Mouse (Mus musculus): ENCODE data around the gene Med13l. TPM values are rescaled to one million over a fixed set of nuclear protein-coding genes. Genes with fewer than 3 reads are reported as not detected.

The Med13l gene
- polyA plus RNA-seq, 1 experiment from 2014 or later: 11.2 TPM

- H3K36me3 ChIP-seq (replicated peaks): no peaks in the 10 kb centered on the region
- no peak overlapping the region for H3K4me3 ChIP-seq
- WGBS: 49% methylated on average over 6 of the region's 6 CpGs
- H3K27ac ChIP-seq: no peak overlapping the region; the same call in 1 of the 2 replicates
- no peaks in the 10 kb centered on the region for H3K27me3 ChIP-seq (ENCODE audit: poor library complexity, severe bottlenecking)
- no peaks in the 10 kb centered on the region for H3K9me3 ChIP-seq
- no peak for DNase-seq (ENCODE audit: extremely low spot score, low spot score)
- peaks cover 73% of the 10 kb centered on the region for H3K4me1 ChIP-seq
Measured at GRCm38 (mm10) chr5:118586560-118586959, 26.1 kb downstream of the Med13l start.

DNA sequence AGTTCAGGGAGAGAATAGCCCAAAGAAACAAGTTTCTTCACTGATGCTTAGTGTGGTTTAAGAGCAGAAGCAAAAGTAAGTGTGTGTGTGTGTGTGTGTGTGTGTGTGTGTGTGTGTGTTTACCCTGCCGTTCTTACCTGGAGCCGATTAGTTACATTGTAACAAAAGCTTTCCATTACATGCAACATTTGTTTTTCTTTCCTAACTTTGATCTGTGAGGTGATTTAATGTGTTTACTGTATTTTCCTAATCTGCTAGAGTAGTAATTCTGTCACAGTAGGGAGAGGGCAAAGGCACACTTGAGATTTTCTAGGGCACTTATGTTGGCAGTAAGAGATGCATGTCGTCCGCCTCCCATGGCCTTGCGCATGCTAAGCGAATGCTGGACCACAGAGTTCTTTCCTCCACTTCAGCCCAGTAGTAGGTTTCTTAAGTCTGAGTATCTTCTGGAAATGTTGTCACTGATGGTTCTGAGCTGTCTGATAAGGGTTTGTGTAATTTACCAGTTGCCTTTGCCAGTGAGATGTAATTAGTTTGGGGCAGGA is 28.0 kb downstream of the Med13l start:
- 92% methylated on average over 6 of the region's 6 CpGs for WGBS
- DNase-seq (ENCODE audit: extremely low spot score, low spot score): no peak
- Histone ChIP-seq H3K27me3 (ENCODE audit: poor library complexity, severe bottlenecking) (no peaks in the 10 kb centered on the region), H3K36me3 (replicated peaks) (no peaks in the 10 kb centered on the region), H3K27ac (no peak overlapping the region), H3K9me3 (no peaks in the 10 kb centered on the region), H3K4me3 (no peak overlapping the region), H3K4me1 (peaks cover 81% of the 10 kb centered on the region)

- WGBS: 86% methylated on average over 11 of the region's 11 CpGs
- H3K36me3 ChIP-seq (replicated peaks): no peaks in the 10 kb centered on the region; the same call in 1 of the 2 replicates
- H3K9me3 ChIP-seq: no peaks in the 10 kb centered on the region
- H3K27me3 ChIP-seq (ENCODE audit: poor library complexity, severe bottlenecking): no peaks in the 10 kb centered on the region
- DNase-seq (ENCODE audit: extremely low spot score, low spot score): no peak
- no peak overlapping the region for H3K4me3 ChIP-seq
- H3K4me1 ChIP-seq: peaks cover 77% of the 10 kb centered on the region
- no peak overlapping the region for H3K27ac ChIP-seq
Measured at GRCm38 (mm10) chr5:118589186-118589892, 28.9 kb downstream of the Med13l start.

GRCm38 (mm10) chr5:118590868-118591267 is 30.4 kb downstream of the Med13l start:
- H3K4me3 ChIP-seq: no peak overlapping the region
- DNase-seq (ENCODE audit: extremely low spot score, low spot score): no peak
- 32% methylated on average over 6 of the region's 6 CpGs for WGBS
- H3K27ac ChIP-seq: no peak overlapping the region
- peaks cover 63% of the 10 kb centered on the region for H3K4me1 ChIP-seq
- no peaks in the 10 kb centered on the region; the same call in 1 of the 2 replicates for H3K36me3 ChIP-seq (replicated peaks)
- no peaks in the 10 kb centered on the region for H3K27me3 ChIP-seq (ENCODE audit: poor library complexity, severe bottlenecking)
- no peaks in the 10 kb centered on the region for H3K9me3 ChIP-seq

DNA sequence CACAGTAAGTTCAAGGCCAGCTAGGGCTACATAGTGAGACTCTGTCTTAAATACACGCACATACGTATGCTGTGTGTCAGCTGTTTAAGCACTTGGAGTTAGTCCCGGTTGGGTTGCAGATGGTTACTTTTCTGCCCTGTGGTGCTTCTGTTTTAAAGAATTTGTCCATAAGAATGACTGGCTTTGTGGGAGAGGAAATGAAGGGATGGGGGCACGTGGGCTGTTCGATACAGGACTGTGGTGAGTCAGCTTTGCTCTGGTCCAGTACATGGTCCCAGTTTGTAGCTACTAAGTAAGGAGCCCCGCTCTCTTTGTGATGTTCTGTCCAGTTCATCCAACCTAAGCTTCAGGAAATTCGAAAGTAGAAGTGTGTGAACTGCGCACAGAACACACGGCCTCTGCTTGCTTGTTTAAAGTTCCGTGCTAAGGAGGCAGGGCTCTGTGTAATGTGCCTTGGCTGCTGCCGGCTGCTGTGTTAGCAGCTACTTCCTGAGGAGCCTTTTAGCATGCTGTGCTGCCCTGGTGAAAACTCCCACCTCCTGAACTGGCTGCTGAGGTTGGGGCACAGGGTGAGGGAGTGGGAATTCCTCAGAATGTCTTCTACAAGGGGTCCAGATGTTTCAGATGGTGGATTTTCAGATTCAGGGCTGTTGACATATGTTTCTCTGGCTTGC is 31.5 kb downstream of the Med13l start:
- peaks cover 57% of the 10 kb centered on the region for H3K4me1 ChIP-seq
- DNase-seq (ENCODE audit: extremely low spot score, low spot score): no peak

GRCm38 (mm10) chr5:118594470-118595236 is 34.2 kb downstream of the Med13l start:
- Histone ChIP-seq H3K4me3 (no peak overlapping the region), H3K9me3 (no peaks in the 10 kb centered on the region), H3K4me1 (peaks cover 44% of the 10 kb centered on the region), H3K27ac (no peak overlapping the region), H3K27me3 (ENCODE audit: poor library complexity, severe bottlenecking) (no peaks in the 10 kb centered on the region), H3K36me3 (replicated peaks) (peaks cover 2% of the 10 kb centered on the region; the same call in 1 of the 2 replicates)
- no peak for DNase-seq (ENCODE audit: extremely low spot score, low spot score)
- WGBS: 64% methylated on average over 14 of the region's 14 CpGs

More for the DNA sequence above, 31.5 kb downstream of the Med13l start:
- Histone ChIP-seq H3K27ac (no peak overlapping the region), H3K4me3 (no peak overlapping the region), H3K9me3 (no peaks in the 10 kb centered on the region), H3K36me3 (replicated peaks) (peaks cover 2% of the 10 kb centered on the region; the same call in 1 of the 2 replicates), H3K27me3 (ENCODE audit: poor library complexity, severe bottlenecking) (no peaks in the 10 kb centered on the region)
- 55% methylated on average over 11 of the region's 11 CpGs for WGBS

DNA sequence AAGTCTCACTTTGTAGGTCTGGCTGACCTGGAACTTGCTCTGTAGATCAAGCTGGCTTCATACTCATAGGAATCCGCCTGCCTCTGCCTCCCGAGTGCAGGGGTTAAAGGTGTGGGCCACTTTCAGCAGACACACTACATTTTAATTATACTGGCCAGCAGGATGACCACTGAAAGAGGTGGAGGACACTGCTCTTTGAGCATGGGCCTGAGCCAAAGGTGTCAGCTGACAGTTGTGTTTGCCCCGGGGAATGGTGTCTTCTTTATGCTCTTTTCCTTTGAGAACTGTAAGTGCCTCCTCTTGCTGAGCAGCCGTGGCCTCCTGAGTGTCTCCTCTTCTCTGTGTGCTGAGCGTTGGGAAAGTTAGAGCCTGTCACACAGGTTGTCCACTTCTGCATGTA is 35.4 kb downstream of the Med13l start:
- Histone ChIP-seq H3K36me3 (replicated peaks) (peaks cover 2% of the 10 kb centered on the region; the same call in 1 of the 2 replicates), H3K27me3 (ENCODE audit: poor library complexity, severe bottlenecking) (no peaks in the 10 kb centered on the region), H3K27ac (no peak overlapping the region), H3K9me3 (no peaks in the 10 kb centered on the region), H3K4me1 (peaks cover 44% of the 10 kb centered on the region), H3K4me3 (no peak overlapping the region)
- no peak for DNase-seq (ENCODE audit: extremely low spot score, low spot score)
- WGBS: 87% methylated on average over 5 of the region's 5 CpGs

- Histone ChIP-seq H3K4me1 (peaks cover 44% of the 10 kb centered on the region), H3K27ac (no peak overlapping the region), H3K9me3 (no peaks in the 10 kb centered on the region), H3K4me3 (no peak overlapping the region), H3K36me3 (replicated peaks) (peaks cover 2% of the 10 kb centered on the region; the same call in 1 of the 2 replicates), H3K27me3 (ENCODE audit: poor library complexity, severe bottlenecking) (no peaks in the 10 kb centered on the region)
- WGBS: 89% methylated on average over 15 of the region's 15 CpGs
- no peak for DNase-seq (ENCODE audit: extremely low spot score, low spot score)
Measured at GRCm38 (mm10) chr5:118596452-118597092, 36.1 kb downstream of the Med13l start.

DNA sequence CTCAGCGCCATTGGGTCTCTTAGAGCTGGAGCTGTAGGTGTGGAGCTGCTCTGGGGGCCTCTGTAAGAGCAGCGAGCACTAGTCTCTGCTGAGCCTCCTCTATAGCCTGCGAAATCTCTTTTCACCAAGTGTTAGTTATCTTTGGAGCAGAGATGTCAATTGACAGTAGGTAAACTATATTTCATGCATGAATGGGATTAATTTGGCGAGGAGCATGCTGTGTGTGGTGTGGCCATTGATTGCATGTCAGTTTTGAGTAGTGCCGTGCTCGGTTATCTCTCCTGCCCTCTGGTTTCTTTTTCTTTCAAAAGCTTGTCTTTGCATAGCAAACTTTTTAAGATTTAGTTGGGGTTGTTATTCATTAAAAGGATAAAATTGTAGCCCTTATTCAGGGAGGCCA is 38.1 kb downstream of the Med13l start:
- Histone ChIP-seq H3K36me3 (replicated peaks) (peaks cover 2% of the 10 kb centered on the region; the same call in 1 of the 2 replicates), H3K27me3 (ENCODE audit: poor library complexity, severe bottlenecking) (no peaks in the 10 kb centered on the region), H3K27ac (no peak overlapping the region), H3K4me1 (peaks cover 51% of the 10 kb centered on the region), H3K9me3 (no peaks in the 10 kb centered on the region), H3K4me3 (no peak overlapping the region)
- 84% methylated on average over 6 of the region's 6 CpGs for WGBS
- DNase-seq (ENCODE audit: extremely low spot score, low spot score): no peak

- Histone ChIP-seq H3K4me3 (no peak overlapping the region), H3K9me3 (no peaks in the 10 kb centered on the region), H3K27me3 (ENCODE audit: poor library complexity, severe bottlenecking) (no peaks in the 10 kb centered on the region), H3K27ac (no peak overlapping the region), H3K36me3 (replicated peaks) (0 out of 2 replicates have a peak, but pooled peaks cover 2% of the 10 kb centered on the region), H3K4me1 (peaks cover 77% of the 10 kb centered on the region)
- DNase-seq (ENCODE audit: extremely low spot score, low spot score): no peak
- 87% methylated on average over 4 of the region's 4 CpGs for WGBS
Measured at GRCm38 (mm10) chr5:118601452-118601851, 41.0 kb downstream of the Med13l start.

- Histone ChIP-seq H3K4me3 (no peak overlapping the region), H3K27me3 (ENCODE audit: poor library complexity, severe bottlenecking) (no peaks in the 10 kb centered on the region), H3K36me3 (replicated peaks) (no peaks in the 10 kb centered on the region), H3K27ac (no peak overlapping the region), H3K4me1 (peaks cover 84% of the 10 kb centered on the region), H3K9me3 (no peaks in the 10 kb centered on the region)
- WGBS: 82% methylated on average over 7 of the region's 7 CpGs
- no peak for DNase-seq (ENCODE audit: extremely low spot score, low spot score)
Measured at GRCm38 (mm10) chr5:118602706-118603105, 42.2 kb downstream of the Med13l start.

DNA sequence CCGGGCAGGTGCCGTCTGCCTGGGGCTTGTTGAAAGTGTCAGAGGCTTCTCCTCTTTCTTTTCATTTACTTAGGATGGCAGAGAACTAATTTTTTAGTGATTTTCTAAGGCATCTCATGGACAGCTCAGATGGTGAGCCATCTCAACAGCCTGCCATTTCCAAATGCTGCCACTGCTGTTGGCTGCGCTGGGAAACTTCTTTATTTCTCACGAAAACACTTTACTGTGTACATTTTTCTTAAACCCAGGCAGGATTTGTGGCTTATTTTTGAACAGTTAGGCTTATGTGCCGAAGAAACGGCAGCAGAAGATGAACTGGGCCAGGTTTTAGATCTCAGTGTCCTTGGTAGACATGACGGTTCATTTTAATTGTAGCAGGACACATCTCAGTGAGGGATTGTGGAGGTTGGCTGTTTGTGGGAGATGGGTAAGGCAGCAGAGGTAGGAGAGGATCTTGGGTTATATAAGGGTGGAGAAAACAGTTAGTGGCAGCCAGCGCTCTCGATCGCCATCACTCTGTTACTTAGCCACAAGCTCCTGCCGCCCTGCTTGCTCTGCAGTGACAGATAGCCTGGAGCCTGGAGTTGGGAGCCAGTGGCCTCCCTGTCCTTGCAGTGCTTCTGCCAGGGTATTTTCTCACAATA is 45.1 kb downstream of the Med13l start:
- no peak for DNase-seq (ENCODE audit: extremely low spot score, low spot score)
- 80% methylated on average over 11 of the region's 11 CpGs for WGBS
- Histone ChIP-seq H3K9me3 (no peaks in the 10 kb centered on the region), H3K4me3 (no peak overlapping the region), H3K27me3 (ENCODE audit: poor library complexity, severe bottlenecking) (no peaks in the 10 kb centered on the region), H3K27ac (no peak overlapping the region), H3K36me3 (replicated peaks) (no peaks in the 10 kb centered on the region), H3K4me1 (peaks cover 81% of the 10 kb centered on the region)

Data from forebrain, embryonic 10.5 days (tissue).